Mouse (Mus musculus) stomach, postnatal 0 days (tissue): Measurements from ENCODE around the gene Mcur1.

Source experiments
- CTCF ChIP-seq: IDR thresholded peaks from 2 replicates; pipeline ENCODE4 v1.5.1; 2016; ENCODE audit warnings: antibody characterized with exemption, low read depth, mild to moderate bottlenecking, moderate library complexity
- EP300 ChIP-seq: optimal IDR thresholded peaks from 2 replicates; pipeline ENCODE3; 2016; ENCODE audit warnings: antibody characterized with exemption

GRCm38 (mm10) chr13:43493725-43494124, 66.3 kb downstream of the Mcur1 start:
- TF ChIP-seq EP300 (no peak), CTCF (no peak)
